Mouse (Mus musculus) small intestine, adult 2 months (tissue): ENCODE data around the gene Wdr18. TPM values are rescaled to one million over a fixed set of nuclear protein-coding genes. Genes with fewer than 3 reads are reported as not detected.
A peak's percentile ranks its signal among the peaks of the same experiment; 100 is the strongest.

Source experiments
- H3K27ac ChIP-seq: fragments of 200-500 bp; 2 replicates; pipeline ENCODE4 v1.5.1; 2012; ENCODE audit warnings: low read depth, low read length, control low read depth, inconsistent platforms; ENCODE audit not compliant: insufficient read depth
- H3K27me3 ChIP-seq: fragments of 200-500 bp; 2 replicates; pipeline ENCODE4 v1.6.1; 2012; ENCODE audit warnings: mild to moderate bottlenecking, moderate library complexity, low read length, inconsistent platforms; ENCODE audit not compliant: control insufficient read depth, insufficient read depth
- H3K36me3 ChIP-seq: fragments of 200-500 bp; 2 replicates; pipeline ENCODE4 v1.6.1; 2012; ENCODE audit warnings: mild to moderate bottlenecking, low read length, control low read depth, inconsistent platforms; ENCODE audit not compliant: control insufficient read depth, insufficient read depth
- H3K4me1 ChIP-seq: fragments of 200-500 bp; 2 replicates; pipeline ENCODE4 v1.6.1; 2012; ENCODE audit warnings: low read length, inconsistent platforms, mixed read lengths; ENCODE audit not compliant: control insufficient read depth, insufficient read depth, insufficient read length
- H3K4me3 ChIP-seq: fragments of 200-500 bp; 2 replicates; pipeline ENCODE4 v1.5.1; 2012; ENCODE audit warnings: low read depth, mild to moderate bottlenecking, control low read depth, inconsistent platforms, low read length, moderate library complexity
- CTCF ChIP-seq: fragments of 200-500 bp; IDR thresholded peaks from 2 replicates; pipeline ENCODE4 v1.5.1; 2012; ENCODE audit warnings: low read depth, mild to moderate bottlenecking, control low read depth, inconsistent platforms, low read length, moderate library complexity, mixed read lengths; ENCODE audit not compliant: insufficient replicate concordance, insufficient read length; ENCODE audit errors: extremely low read depth
- POLR2A ChIP-seq: fragments of 200-500 bp; IDR thresholded peaks from 2 replicates; pipeline ENCODE4 v1.6.1; 2012; ENCODE audit warnings: low read depth, mild to moderate bottlenecking, control low read depth, inconsistent platforms, low read length, moderate library complexity
- WGBS: fragments of 180-500 bp; shearing (Covaris S2); methylation state at CpG from one replicate; pipeline ENCODE4 v1.1.7; 2018; 5-methylcytosine and 5-hydroxymethylcytosine counted together
- polyA plus RNA-seq: library from polyadenylated mRNA; depleted of rRNA; stranded (reverse); fragments of >200 nt; gene quantifications from 2 replicates; pipeline ENCODE4 v1.2.3, GENCODE M21; 2012

Wdr18 gene
- polyA plus RNA-seq, 1 experiment: 44.6 TPM

- Histone ChIP-seq H3K27me3 (peaks cover 15% of the 10 kb centered on the region), H3K4me1 (no peaks in the 10 kb centered on the region), H3K27ac (no peak overlapping the region), H3K36me3 (peaks cover 33% of the 10 kb centered on the region), H3K4me3 (no peak overlapping the region)
- WGBS: 90% methylated on average over 21 of the region's 21 CpGs
- TF ChIP-seq CTCF (no peak), POLR2A (no peak)
Observed at GRCm38 (mm10) chr10:79974087-79974486, 14.1 kb downstream of the Wdr18 start.

DNA sequence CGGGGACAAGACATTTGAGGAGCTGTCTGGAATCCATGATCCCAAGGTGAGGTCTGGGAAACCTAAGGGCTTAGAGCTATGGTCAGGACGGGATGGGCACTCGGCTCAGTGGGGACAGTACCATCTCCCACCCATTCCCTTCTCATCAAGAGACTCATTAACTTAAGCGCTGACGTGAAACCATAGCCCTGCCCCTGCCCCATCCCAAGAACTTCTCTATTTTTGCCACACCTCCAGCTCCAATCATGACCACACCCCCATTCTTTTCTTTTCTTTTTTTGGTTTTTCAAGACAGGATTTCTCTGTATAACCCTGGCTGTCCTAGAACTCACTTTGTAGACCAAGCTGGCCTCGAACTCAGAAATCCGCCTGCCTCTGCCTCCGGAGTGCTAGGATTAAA lies 14.7 kb downstream of the Wdr18 start:
- TF ChIP-seq CTCF: no peak
- no peak for TF ChIP-seq POLR2A
- Histone ChIP-seq H3K36me3 (peaks cover 33% of the 10 kb centered on the region), H3K27ac (no peak overlapping the region), H3K27me3 (peaks cover 15% of the 10 kb centered on the region), H3K4me3 (no peak overlapping the region), H3K4me1 (no peaks in the 10 kb centered on the region)
- WGBS: 88% methylated on average over 8 of the region's 8 CpGs

- 93% methylated on average over 28 of the region's 28 CpGs for WGBS
- Histone ChIP-seq H3K27ac (no peak overlapping the region), H3K36me3 (peaks cover 33% of the 10 kb centered on the region), H3K4me1 (no peaks in the 10 kb centered on the region), H3K4me3 (no peak overlapping the region), H3K27me3 (peaks cover 7% of the 10 kb centered on the region)
- TF ChIP-seq CTCF: no peak
- TF ChIP-seq POLR2A: no peak
Observed at GRCm38 (mm10) chr10:79976071-79976721, 16.2 kb downstream of the Wdr18 start.

DNA sequence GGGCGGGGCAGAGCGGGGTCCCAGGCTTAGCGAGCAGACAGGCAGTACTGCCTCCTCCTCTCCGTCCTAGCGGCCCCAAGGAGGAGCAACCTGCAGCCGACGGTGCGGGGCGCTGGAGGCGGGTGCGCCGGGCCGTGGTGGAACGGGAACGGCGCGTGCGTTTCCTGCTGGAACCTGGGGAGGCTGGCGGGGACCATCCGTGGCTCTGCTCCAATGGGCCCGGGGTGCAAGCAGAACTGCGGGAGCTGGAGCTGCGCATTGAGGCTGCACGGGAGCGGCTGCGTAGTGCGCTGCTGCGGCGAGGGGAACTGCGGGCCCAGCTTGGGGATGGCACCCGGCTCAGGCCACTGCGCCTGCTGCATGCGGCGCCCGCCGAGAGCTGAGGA lies 16.8 kb downstream of the Wdr18 start:
- Histone ChIP-seq H3K27me3 (peaks cover 4% of the 10 kb centered on the region; the same call in 1 of the 2 replicates), H3K4me3 (no peak overlapping the region), H3K4me1 (no peaks in the 10 kb centered on the region), H3K36me3 (peaks cover 33% of the 10 kb centered on the region), H3K27ac (no peak overlapping the region)
- TF ChIP-seq POLR2A (no peak), CTCF (no peak)
- WGBS: 88% methylated on average over 36 of the region's 36 CpGs

GRCm38 (mm10) chr10:79977324-79977723 lies 17.4 kb downstream of the Wdr18 start:
- WGBS: 94% methylated on average over 27 of the region's 28 CpGs
- Histone ChIP-seq H3K27me3 (no peaks in the 10 kb centered on the region), H3K27ac (no peak overlapping the region), H3K36me3 (peaks cover 33% of the 10 kb centered on the region), H3K4me3 (no peak overlapping the region), H3K4me1 (0 out of 2 replicates have a peak, but pooled peaks cover under 1% of the 10 kb centered on the region)
- TF ChIP-seq CTCF: no peak
- no peak for TF ChIP-seq POLR2A

- TF ChIP-seq POLR2A (no peak), CTCF (no peak)
- WGBS: 97% methylated on average over 21 of the region's 21 CpGs
Observed at GRCm38 (mm10) chr10:79978061-79978460, 18.1 kb downstream of the Wdr18 start.

GRCm38 (mm10) chr10:79979401-79980155 lies 19.6 kb downstream of the Wdr18 start:
- peaks cover 33% of the 10 kb centered on the region for H3K36me3 ChIP-seq
- TF ChIP-seq POLR2A (no peak), CTCF (no peak)
- H3K27ac ChIP-seq: no peak overlapping the region
- H3K27me3 ChIP-seq: no peaks in the 10 kb centered on the region
- peaks cover 12% of the 10 kb centered on the region for H3K4me1 ChIP-seq
- no peak overlapping the region for H3K4me3 ChIP-seq
- WGBS: 91% methylated on average over 22 of the region's 22 CpGs

More at GRCm38 (mm10) chr10:79978061-79978460, 18.1 kb downstream of the Wdr18 start:
- Histone ChIP-seq H3K4me3 (no peak overlapping the region), H3K27ac (no peak overlapping the region), H3K27me3 (no peaks in the 10 kb centered on the region), H3K36me3 (peaks cover 33% of the 10 kb centered on the region), H3K4me1 (peaks cover 7% of the 10 kb centered on the region; the same call in 1 of the 2 replicates)

- Histone ChIP-seq H3K27me3 (no peaks in the 10 kb centered on the region), H3K36me3 (peaks cover 7% of the 10 kb centered on the region), H3K27ac (peak overlapping the region; percentile 63), H3K4me3 (peak overlapping the region; percentile 91), H3K4me1 (peaks cover 27% of the 10 kb centered on the region)
- WGBS: 48% methylated on average over 5 of the region's 5 CpGs
- TF ChIP-seq POLR2A: no peak
Observed at GRCm38 (mm10) chr10:79983205-79983604, 23.3 kb downstream of the Wdr18 start.
